Mouse (Mus musculus) neural tube, embryonic 15.5 days (tissue): ENCODE measurements at regions not wholly inside any gene's neighbourhood (a gene's known extent, or its start where the extent isn't known, plus 50 kb on each side); places are given as distances from the start of the nearest gene placed in this dataset.

Experiments used
- ATAC-seq: fragments of 200-750 bp; cut with Nextera tagmentation; 2 replicates; pipeline ENCODE4 v1.8.0; 2017; ENCODE audit warnings: mild to moderate bottlenecking, moderate TSS enrichment, moderate library complexity; ENCODE audit not compliant: low FRiP score
- H3K27ac ChIP-seq: fragments of 300-500 bp; sonication (generic); replicated peaks from 2 replicates; pipeline ENCODE4 v1.5.1; 2015; ENCODE audit warnings: mild to moderate bottlenecking, inconsistent platforms
- H3K27me3 ChIP-seq: fragments of 300-500 bp; sonication (generic); replicated peaks from 2 replicates; pipeline ENCODE4 v1.6.1; 2015; ENCODE audit warnings: inconsistent platforms
- H3K36me3 ChIP-seq: fragments of 300-500 bp; sonication (generic); 2 replicates; pipeline ENCODE4 v1.6.1; 2015; ENCODE audit warnings: inconsistent platforms
- H3K4me1 ChIP-seq: fragments of 300-500 bp; sonication (generic); 2 replicates; pipeline ENCODE4 v1.6.1; 2015; ENCODE audit warnings: inconsistent platforms
- H3K4me2 ChIP-seq: fragments of 300-500 bp; sonication (generic); 2 replicates; pipeline ENCODE4 v1.6.1; 2015; ENCODE audit warnings: inconsistent platforms, mild to moderate bottlenecking, moderate library complexity
- H3K4me3 ChIP-seq: fragments of 300-500 bp; sonication (generic); replicated peaks from 2 replicates; pipeline ENCODE4 v1.5.1; 2015; ENCODE audit warnings: mild to moderate bottlenecking, inconsistent platforms
- H3K9ac ChIP-seq: fragments of 300-500 bp; sonication (generic); replicated peaks from 2 replicates; pipeline ENCODE4 v1.6.1; 2015; ENCODE audit warnings: mild to moderate bottlenecking, inconsistent platforms
- H3K9me3 ChIP-seq: fragments of 300-500 bp; sonication (generic); replicated peaks from 2 replicates; pipeline ENCODE4 v1.6.1; 2016; ENCODE audit warnings: inconsistent platforms
- WGBS: fragments of 180-500 bp; shearing (Covaris S2); methylation state at CpG from one replicate; pipeline ENCODE4 v1.1.7; 2015; ENCODE audit warnings: mixed read lengths; 5-methylcytosine and 5-hydroxymethylcytosine counted together

GRCm38 (mm10) chr4:127750781-127751180 lies 220.0 kb downstream of the CK137956 start:
- Histone ChIP-seq H3K27ac (no peak overlapping the region), H3K4me1 (peaks cover 4% of the 10 kb centered on the region; the same call in 1 of the 2 replicates), H3K9ac (no peak overlapping the region), H3K27me3 (no peaks in the 10 kb centered on the region), H3K9me3 (no peaks in the 10 kb centered on the region), H3K4me3 (no peak overlapping the region), H3K36me3 (no peaks in the 10 kb centered on the region), H3K4me2 (no peak overlapping the region)
- WGBS, result 90% methylated on average over 3 of the region's 3 CpGs
- no peak for ATAC-seq

GRCm38 (mm10) chr4:127747876-127748275 lies 222.9 kb downstream of the CK137956 start:
- Histone ChIP-seq H3K9me3 (no peaks in the 10 kb centered on the region), H3K9ac (no peak overlapping the region), H3K36me3 (no peaks in the 10 kb centered on the region), H3K4me1 (no peaks in the 10 kb centered on the region), H3K27ac (no peak overlapping the region), H3K4me2 (no peak overlapping the region), H3K27me3 (no peaks in the 10 kb centered on the region), H3K4me3 (no peak overlapping the region)
- ATAC-seq, result no peak
- 78% methylated on average over 5 of the region's 5 CpGs for WGBS

- Histone ChIP-seq H3K4me2 (no peak overlapping the region), H3K9ac (no peak overlapping the region), H3K9me3 (no peaks in the 10 kb centered on the region), H3K27ac (no peak overlapping the region), H3K4me3 (no peak overlapping the region), H3K27me3 (no peaks in the 10 kb centered on the region), H3K4me1 (peaks cover 9% of the 10 kb centered on the region), H3K36me3 (no peaks in the 10 kb centered on the region)
- WGBS, result 86% methylated on average over 2 of the region's 2 CpGs
- no peak for ATAC-seq
Observed at GRCm38 (mm10) chr4:127736781-127737180, 234.0 kb downstream of the CK137956 start.

- no peak overlapping the region for H3K4me3 ChIP-seq
- WGBS, result 67% methylated on average over 5 of the region's 5 CpGs
- H3K4me2 ChIP-seq, result no peak overlapping the region
- no peak overlapping the region for H3K9ac ChIP-seq
- H3K27me3 ChIP-seq, result no peaks in the 10 kb centered on the region
- no peak for ATAC-seq
- peaks cover 9% of the 10 kb centered on the region for H3K4me1 ChIP-seq
- H3K36me3 ChIP-seq, result no peaks in the 10 kb centered on the region
- no peak overlapping the region for H3K27ac ChIP-seq
- H3K9me3 ChIP-seq, result no peaks in the 10 kb centered on the region
Observed at GRCm38 (mm10) chr4:127736151-127736550, 234.6 kb downstream of the CK137956 start.

GRCm38 (mm10) chr4:127734641-127735040 lies 236.1 kb downstream of the CK137956 start:
- Histone ChIP-seq H3K4me2 (no peak overlapping the region), H3K36me3 (no peaks in the 10 kb centered on the region), H3K27me3 (no peaks in the 10 kb centered on the region), H3K27ac (no peak overlapping the region), H3K4me1 (peaks cover 9% of the 10 kb centered on the region), H3K4me3 (no peak overlapping the region), H3K9me3 (no peaks in the 10 kb centered on the region), H3K9ac (no peak overlapping the region)
- WGBS, result 19% methylated on average over 8 of the region's 8 CpGs
- no peak for ATAC-seq

GRCm38 (mm10) chr4:127718661-127719060 lies 252.1 kb downstream of the CK137956 start:
- ATAC-seq, result no peak
- Histone ChIP-seq H3K9me3 (no peaks in the 10 kb centered on the region), H3K4me2 (no peak overlapping the region), H3K27ac (no peak overlapping the region), H3K9ac (no peak overlapping the region), H3K36me3 (no peaks in the 10 kb centered on the region), H3K27me3 (no peaks in the 10 kb centered on the region), H3K4me3 (no peak overlapping the region), H3K4me1 (no peaks in the 10 kb centered on the region)
- 81% methylated on average over 5 of the region's 5 CpGs for WGBS

- Histone ChIP-seq H3K4me2 (no peak overlapping the region), H3K9ac (no peak overlapping the region), H3K9me3 (no peaks in the 10 kb centered on the region), H3K27ac (no peak overlapping the region), H3K36me3 (no peaks in the 10 kb centered on the region), H3K4me3 (no peak overlapping the region), H3K27me3 (no peaks in the 10 kb centered on the region), H3K4me1 (peaks cover 13% of the 10 kb centered on the region)
- no peak for ATAC-seq
- WGBS, result 90% methylated on average over 10 of the region's 10 CpGs
Observed at GRCm38 (mm10) chr4:127712274-127712673, 258.5 kb downstream of the CK137956 start.

GRCm38 (mm10) chr4:127710816-127711215 lies 259.9 kb downstream of the CK137956 start:
- Histone ChIP-seq H3K9me3 (no peaks in the 10 kb centered on the region), H3K4me3 (no peak overlapping the region), H3K4me2 (no peak overlapping the region), H3K27me3 (no peaks in the 10 kb centered on the region), H3K36me3 (no peaks in the 10 kb centered on the region), H3K27ac (no peak overlapping the region), H3K9ac (no peak overlapping the region), H3K4me1 (peaks cover 13% of the 10 kb centered on the region)
- 53% methylated on average over 4 of the region's 4 CpGs for WGBS
- ATAC-seq, result no peak

GRCm38 (mm10) chr4:127709746-127710145 lies 261.0 kb downstream of the CK137956 start:
- Histone ChIP-seq H3K36me3 (no peaks in the 10 kb centered on the region), H3K9ac (no peak overlapping the region), H3K4me2 (no peak overlapping the region), H3K4me3 (no peak overlapping the region), H3K27ac (no peak overlapping the region), H3K9me3 (no peaks in the 10 kb centered on the region), H3K4me1 (peaks cover 13% of the 10 kb centered on the region), H3K27me3 (no peaks in the 10 kb centered on the region)
- 89% methylated on average over 6 of the region's 6 CpGs for WGBS
- no peak for ATAC-seq

GRCm38 (mm10) chr4:127708186-127708585 lies 262.6 kb downstream of the CK137956 start:
- H3K4me2 ChIP-seq, result no peak overlapping the region
- no peaks in the 10 kb centered on the region for H3K27me3 ChIP-seq
- H3K27ac ChIP-seq, result no peak overlapping the region
- no peak overlapping the region for H3K4me3 ChIP-seq
- no peak for ATAC-seq
- WGBS, result 90% methylated on average over 3 of the region's 3 CpGs
- H3K9me3 ChIP-seq, result no peaks in the 10 kb centered on the region
- no peaks in the 10 kb centered on the region for H3K36me3 ChIP-seq
- no peak overlapping the region for H3K9ac ChIP-seq
- H3K4me1 ChIP-seq, result peaks cover 13% of the 10 kb centered on the region

GRCm38 (mm10) chr4:127707126-127707525 lies 263.6 kb downstream of the CK137956 start:
- Histone ChIP-seq H3K4me3 (no peak overlapping the region), H3K27ac (no peak overlapping the region), H3K27me3 (no peaks in the 10 kb centered on the region), H3K4me1 (peaks cover 13% of the 10 kb centered on the region), H3K4me2 (no peak overlapping the region), H3K9me3 (no peaks in the 10 kb centered on the region), H3K9ac (no peak overlapping the region), H3K36me3 (no peaks in the 10 kb centered on the region)
- no peak for ATAC-seq
- 87% methylated on average over 3 of the region's 3 CpGs for WGBS

GRCm38 (mm10) chr4:127701651-127702050 lies 269.1 kb downstream of the CK137956 start:
- ATAC-seq, result no peak
- H3K9ac ChIP-seq, result no peak overlapping the region

GRCm38 (mm10) chr4:127689986-127690385 lies 280.8 kb downstream of the CK137956 start:
- no peak overlapping the region for H3K4me2 ChIP-seq
- 45% methylated on average over 4 of the region's 4 CpGs for WGBS

More at GRCm38 (mm10) chr4:127701651-127702050, 269.1 kb downstream of the CK137956 start:
- H3K9me3 ChIP-seq, result no peaks in the 10 kb centered on the region
- no peaks in the 10 kb centered on the region for H3K27me3 ChIP-seq
- H3K4me1 ChIP-seq, result no peaks in the 10 kb centered on the region
- no peak overlapping the region for H3K4me2 ChIP-seq
- H3K4me3 ChIP-seq, result no peak overlapping the region
- 96% methylated on average over 11 of the region's 11 CpGs for WGBS
- H3K36me3 ChIP-seq, result no peaks in the 10 kb centered on the region
- H3K27ac ChIP-seq, result no peak overlapping the region

More at GRCm38 (mm10) chr4:127689986-127690385, 280.8 kb downstream of the CK137956 start:
- Histone ChIP-seq H3K4me3 (no peak overlapping the region), H3K36me3 (no peaks in the 10 kb centered on the region), H3K9me3 (no peaks in the 10 kb centered on the region), H3K27me3 (no peaks in the 10 kb centered on the region), H3K27ac (no peak overlapping the region), H3K9ac (no peak overlapping the region), H3K4me1 (no peaks in the 10 kb centered on the region)
- no peak for ATAC-seq
